Mouse (Mus musculus): ENCODE data around the gene Tctn3.

Gene Tctn3

GRCm38 (mm10) chr19:40553849-40554248, 58.2 kb downstream of the Tctn3 start:
- peak; percentile 40 to 78 for DNase-seq

- no peak for DNase-seq
Observed at GRCm38 (mm10) chr19:40553014-40553789, 58.8 kb downstream of the Tctn3 start.

- no peak for DNase-seq
Observed at GRCm38 (mm10) chr19:40549516-40550135, 62.4 kb downstream of the Tctn3 start.

- DNase-seq: no peak
Observed at GRCm38 (mm10) chr19:40548796-40549515, 63.1 kb downstream of the Tctn3 start.

GRCm38 (mm10) chr19:40548386-40548785, 63.6 kb downstream of the Tctn3 start:
- DNase-seq: no peak

All from lung, postnatal 4 days (tissue).